Mouse (Mus musculus): Measurements from ENCODE around the gene Hspa1a. TPM values are rescaled to one million over a fixed set of nuclear protein-coding genes. Genes with fewer than 3 reads are reported as not detected.
"Not testable (repeated sequence)": the region's sequence is repeated elsewhere in the genome, so short reads cannot be mapped to it uniquely, and the experiment has no call there.

Hspa1a gene
- total RNA-seq, 2 experiments from 2014 or later: 14.5 to 17.2 TPM

DNA sequence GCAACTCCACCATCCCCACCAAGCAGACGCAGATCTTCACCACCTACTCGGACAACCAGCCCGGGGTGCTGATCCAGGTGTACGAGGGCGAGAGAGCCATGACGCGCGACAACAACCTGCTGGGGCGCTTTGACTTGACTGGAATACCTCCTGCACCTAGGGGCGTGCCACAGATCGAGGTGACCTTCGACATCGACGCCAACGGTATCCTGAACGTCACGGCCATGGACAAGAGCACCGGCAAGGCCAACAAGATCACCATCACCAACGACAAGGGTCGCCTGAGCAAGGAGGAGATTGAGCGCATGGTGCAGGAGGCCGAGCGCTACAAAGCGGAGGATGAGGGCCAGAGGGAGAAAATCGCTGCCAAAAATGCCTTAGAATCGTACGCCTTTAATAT lies 6.3 kb upstream of the Hspa1a start:
- no peak for TF ChIP-seq CTCF (IDR thresholded peaks at IDR 0.05)
- Histone ChIP-seq H3K27ac (no peak overlapping the region), H3K4me3 (no peak overlapping the region)
- no peak for DNase-seq (ENCODE audit: extremely low spot score in 1 of 2, low spot score in 2 of 2)
- intact Hi-C loops (cut with DNase I): no loop called here

DNA sequence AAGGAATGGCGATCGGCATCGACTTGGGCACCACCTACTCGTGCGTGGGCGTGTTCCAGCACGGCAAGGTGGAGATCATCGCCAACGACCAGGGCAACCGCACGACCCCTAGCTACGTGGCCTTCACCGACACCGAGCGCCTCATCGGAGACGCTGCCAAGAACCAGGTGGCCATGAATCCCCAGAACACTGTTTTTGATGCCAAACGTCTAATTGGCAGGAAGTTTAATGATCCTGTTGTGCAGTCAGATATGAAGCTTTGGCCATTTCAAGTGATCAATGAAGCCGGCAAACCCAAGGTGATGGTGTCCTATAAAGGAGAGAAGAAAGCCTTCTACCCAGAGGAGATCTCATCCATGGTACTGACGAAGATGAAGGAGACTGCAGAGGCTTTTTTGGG lies 5.0 kb upstream of the Hspa1a start:
- no peak for DNase-seq (ENCODE audit: extremely low spot score in 1 of 2, low spot score in 2 of 2)
- intact Hi-C loops (cut with DNase I): no loop called here
- H3K4me3 ChIP-seq: no peak overlapping the region

DNA sequence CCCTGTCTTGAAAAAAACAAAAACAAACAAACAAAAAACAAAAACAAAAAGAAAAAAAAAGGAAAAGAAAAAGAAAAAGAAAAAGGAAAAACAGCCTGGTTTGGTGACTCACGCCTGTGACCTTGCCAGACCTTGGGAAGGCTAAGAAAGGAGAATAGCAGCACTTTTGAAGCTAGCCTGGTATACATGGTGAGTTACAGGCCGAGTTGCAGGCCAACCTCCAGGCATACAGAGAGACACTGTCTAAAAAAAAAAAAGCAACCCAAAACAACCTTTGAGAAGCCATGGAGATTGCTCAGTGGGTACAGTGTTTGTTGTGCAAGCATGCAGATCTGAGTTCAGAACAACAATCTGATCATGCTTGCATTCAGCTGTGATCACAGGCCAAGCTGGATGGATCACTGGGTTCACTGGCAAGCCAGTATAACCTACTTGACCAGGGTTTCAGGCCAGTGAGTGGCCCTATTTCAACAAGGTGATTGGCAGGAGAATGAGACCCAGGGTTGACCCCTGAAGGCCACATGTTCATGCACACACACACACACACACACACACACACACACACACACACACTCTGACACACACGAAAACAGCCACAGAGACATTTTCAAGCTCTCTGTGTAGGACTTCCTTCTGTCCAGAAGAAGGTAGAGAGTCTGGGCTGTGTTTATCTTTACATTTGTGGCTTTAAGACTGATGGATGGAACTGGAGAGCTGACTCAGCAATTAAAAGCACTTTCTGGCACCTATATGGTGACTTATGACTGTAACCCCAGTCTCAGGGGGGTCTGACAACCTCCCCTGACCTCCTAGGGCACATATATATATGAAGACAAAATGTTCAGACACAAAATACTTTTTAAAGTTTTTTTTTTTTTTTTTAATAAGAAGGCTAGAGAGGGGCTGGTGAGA lies 3.9 kb upstream of the Hspa1a start:
- TF ChIP-seq CTCF (IDR thresholded peaks at IDR 0.05): no peak
- no peak for DNase-seq (ENCODE audit: extremely low spot score in 1 of 2, low spot score in 2 of 2)
- H3K27ac ChIP-seq: no peak overlapping the region

More for the DNA sequence above, 5.0 kb upstream of the Hspa1a start:
- H3K27ac ChIP-seq: no peak overlapping the region
- TF ChIP-seq CTCF (IDR thresholded peaks at IDR 0.05): no peak

DNA sequence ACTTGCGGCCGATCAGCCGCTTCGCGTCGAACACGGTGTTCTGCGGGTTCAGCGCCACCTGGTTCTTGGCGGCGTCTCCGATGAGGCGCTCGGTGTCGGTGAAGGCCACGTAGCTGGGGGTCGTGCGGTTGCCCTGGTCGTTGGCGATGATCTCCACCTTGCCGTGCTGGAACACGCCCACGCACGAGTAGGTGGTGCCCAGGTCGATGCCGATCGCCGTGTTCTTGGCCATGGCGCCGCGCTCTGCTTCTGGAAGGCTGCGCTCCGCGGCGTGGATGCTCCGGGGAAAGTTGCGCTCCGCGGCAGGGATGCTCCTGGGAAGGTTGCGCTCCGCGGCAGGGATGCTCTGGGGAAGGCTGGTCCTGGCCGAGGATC lies 275 bp downstream of the Hspa1a start:
- DNase-seq (ENCODE audit: extremely low spot score in 1 of 2, low spot score in 2 of 2); intact Hi-C loops (cut with DNase I); H3K27ac ChIP-seq: not testable (repeated sequence)
- H3K4me3 ChIP-seq: peak overlapping the region; percentile 52

More for the DNA sequence above, 3.9 kb upstream of the Hspa1a start:
- H3K4me3 ChIP-seq: no peak overlapping the region
- intact Hi-C loops (cut with DNase I): no loop called here

DNA sequence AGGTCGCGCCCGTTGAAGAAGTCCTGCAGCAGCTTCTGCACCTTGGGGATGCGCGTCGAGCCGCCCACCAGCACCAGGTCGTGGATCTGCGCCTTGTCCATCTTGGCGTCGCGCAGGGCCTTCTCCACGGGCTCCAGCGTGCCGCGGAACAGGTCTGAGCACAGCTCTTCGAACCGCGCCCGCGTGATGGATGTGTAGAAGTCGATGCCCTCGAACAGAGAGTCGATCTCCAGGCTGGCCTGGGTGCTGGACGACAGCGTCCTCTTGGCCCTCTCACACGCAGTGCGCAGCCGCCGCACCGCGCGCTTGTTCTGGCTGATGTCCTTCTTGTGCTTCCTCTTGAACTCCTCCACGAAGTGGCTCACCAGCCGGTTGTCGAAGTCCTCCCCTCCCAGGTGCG lies 1.1 kb downstream of the Hspa1a start:
- H3K27ac ChIP-seq; intact Hi-C loops (cut with DNase I); H3K4me3 ChIP-seq; DNase-seq (ENCODE audit: extremely low spot score in 1 of 2, low spot score in 2 of 2): not testable (repeated sequence)

DNA sequence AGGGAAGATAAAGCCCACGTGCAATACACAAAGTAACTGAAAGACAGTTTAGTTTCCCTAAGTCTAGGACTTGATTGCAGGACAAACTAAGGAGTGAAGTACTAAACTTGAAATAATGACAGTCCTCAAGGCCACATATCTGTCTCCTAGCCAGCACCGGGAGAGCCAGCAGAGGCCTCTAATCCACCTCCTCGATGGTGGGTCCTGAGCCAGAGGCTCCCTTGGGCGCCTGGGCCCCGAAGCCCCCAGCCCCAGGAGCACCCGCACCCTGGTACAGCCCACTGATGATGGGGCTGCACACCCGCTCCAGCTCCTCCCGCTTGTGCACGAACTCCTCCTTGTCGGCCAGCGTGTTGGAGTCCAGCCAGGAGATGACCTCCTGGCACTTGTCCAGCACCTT lies 2.1 kb downstream of the Hspa1a start, which contains the start of gene Gm20481:
Gm20481 (plus strand) TSS at position 91 of the 400 bp plus-strand sequence.
- H3K27ac ChIP-seq; H3K4me3 ChIP-seq; DNase-seq (ENCODE audit: extremely low spot score in 1 of 2, low spot score in 2 of 2); intact Hi-C loops (cut with DNase I): not testable (repeated sequence)

DNA sequence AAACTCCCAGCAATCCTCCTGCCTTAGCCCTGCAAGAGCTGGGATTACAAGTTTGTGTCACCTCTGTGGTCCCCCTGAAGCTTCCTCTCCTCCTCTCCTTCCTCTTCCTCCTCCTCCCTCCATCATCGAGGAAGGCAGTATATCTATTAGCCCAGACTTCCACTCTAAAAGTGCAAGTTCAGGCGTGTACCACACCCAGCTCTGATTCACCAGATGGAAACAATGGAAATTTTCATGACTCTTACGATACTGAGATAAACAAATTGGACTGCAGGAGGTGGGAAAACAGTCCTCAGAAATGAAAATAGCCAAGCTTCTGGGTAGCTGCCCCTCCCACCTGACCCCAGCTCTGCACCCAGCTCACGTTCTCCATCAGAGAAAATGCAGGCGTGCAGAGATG lies 6.3 kb downstream of the Hspa1a start:
- intact Hi-C loops (cut with DNase I): no loop called here
- no peak for DNase-seq (ENCODE audit: extremely low spot score in 1 of 2, low spot score in 2 of 2)

DNA sequence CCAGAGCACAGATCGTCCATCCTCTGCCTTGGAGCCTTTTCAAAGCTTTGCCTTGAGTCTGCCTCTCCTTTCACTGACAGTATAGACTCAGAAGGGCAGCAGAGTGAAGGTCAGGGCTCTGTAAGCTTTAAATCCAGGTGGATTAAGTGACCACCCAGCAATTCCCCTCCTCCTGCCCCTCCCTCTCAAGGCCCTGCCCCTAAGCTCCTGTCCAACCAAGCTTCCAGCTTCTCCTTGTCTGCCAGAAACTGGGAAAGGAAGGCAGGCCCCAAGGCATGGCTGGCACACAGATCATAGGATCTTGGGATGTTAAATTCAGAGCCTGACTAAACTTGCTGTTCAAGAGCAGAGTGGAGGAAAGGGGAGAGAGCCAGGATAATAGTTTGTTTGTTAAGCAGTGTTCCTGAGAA lies 7.3 kb downstream of the Hspa1a start:
- H3K4me3 ChIP-seq: no peak overlapping the region
- no peak for TF ChIP-seq CTCF (IDR thresholded peaks at IDR 0.05)
- H3K27ac ChIP-seq: no peak overlapping the region
- no peak for DNase-seq (ENCODE audit: extremely low spot score in 1 of 2, low spot score in 2 of 2)
- intact Hi-C loops (cut with DNase I): no loop called here

More for the DNA sequence above, 6.3 kb downstream of the Hspa1a start:
- Histone ChIP-seq H3K27ac (no peak overlapping the region), H3K4me3 (no peak overlapping the region)
- TF ChIP-seq CTCF (IDR thresholded peaks at IDR 0.05): no peak

DNA sequence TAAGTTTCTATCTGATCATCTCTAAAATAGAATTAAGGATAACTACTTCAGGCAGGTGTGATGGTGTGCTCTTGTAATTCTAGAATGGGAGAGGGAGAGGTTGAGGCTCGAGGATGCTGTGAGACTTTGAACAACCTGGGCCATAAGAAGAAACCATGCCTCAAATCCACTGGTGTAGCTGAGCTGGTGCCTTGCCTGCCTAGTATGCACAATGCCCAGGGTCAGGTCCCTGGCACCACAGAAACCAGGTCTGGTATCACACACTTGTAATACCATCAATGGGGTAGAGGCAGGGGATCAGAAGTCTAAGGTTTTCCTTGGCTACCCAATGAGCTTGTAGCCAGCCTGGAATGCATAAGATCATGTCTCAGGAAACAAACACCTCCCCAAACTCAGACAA lies 9.1 kb downstream of the Hspa1a start:
- Histone ChIP-seq H3K27ac (no peak overlapping the region), H3K4me3 (no peak overlapping the region)
- TF ChIP-seq CTCF (IDR thresholded peaks at IDR 0.05): no peak
- DNase-seq (ENCODE audit: extremely low spot score in 1 of 2, low spot score in 2 of 2): no peak
- intact Hi-C loops (cut with DNase I): no loop called here

DNA sequence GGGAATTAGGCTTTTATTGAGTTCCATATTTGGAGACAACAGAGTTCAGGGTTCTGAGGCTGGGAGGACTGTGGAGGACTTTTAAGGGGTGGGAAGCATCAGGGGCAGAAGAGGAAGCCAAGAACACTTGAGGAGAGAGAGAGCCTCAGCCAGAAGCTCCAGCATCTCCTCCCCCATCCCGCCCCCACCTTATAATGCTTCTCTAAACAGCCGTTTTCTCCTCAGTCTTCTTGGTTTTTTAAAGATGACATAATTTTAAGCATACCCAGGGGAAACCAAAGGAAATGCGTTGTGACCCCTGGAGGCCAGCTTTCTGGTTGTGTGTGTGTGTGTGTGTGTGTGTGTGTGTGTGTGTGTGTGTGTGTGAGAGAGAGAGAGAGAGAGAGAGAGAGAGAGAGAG lies 9.8 kb downstream of the Hspa1a start:
- Histone ChIP-seq H3K4me3 (no peak overlapping the region), H3K27ac (no peak overlapping the region; the same call in 1 of the 2 replicates)
- no peak for DNase-seq (ENCODE audit: extremely low spot score in 1 of 2, low spot score in 2 of 2)
- intact Hi-C loops (cut with DNase I): no loop called here
- TF ChIP-seq CTCF (IDR thresholded peaks at IDR 0.05): no peak

DNA sequence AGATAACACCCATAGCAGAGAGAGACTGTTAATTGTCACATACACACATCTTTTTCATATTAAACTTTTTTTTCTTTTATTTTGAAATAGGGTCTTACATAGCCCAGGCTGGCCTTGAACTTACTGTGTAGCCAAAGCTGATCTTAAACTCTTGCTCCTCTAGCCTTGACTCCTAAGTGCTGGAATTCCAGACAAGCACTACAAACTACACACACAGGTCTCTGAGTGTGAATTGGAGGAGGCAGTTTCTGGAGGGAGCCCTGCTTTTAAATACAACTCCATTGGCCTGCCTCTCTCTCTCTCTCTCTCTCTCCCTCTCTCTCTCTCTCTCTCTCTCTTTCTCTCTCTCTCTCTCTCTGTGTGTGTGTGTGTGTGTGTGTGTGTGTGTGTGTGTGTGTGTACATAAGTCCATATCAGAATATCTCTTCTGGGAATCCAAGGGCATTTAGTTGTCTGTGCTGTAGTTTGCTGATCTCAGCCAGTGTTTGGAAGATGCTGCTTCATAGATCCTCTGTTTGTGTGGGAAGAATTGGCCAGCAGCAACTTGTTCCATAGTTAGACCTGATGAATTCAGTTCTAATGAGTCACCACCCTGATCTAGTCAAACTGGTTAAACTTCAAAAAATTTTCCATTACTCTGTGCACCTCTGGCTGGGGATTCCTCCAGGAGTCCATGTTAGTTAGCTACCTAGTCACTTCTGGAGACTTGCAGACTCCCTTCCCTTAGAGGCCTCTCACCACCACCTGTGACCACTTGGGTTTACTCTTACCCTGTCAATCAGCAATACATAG lies 11.1 kb downstream of the Hspa1a start:
- no peak for TF ChIP-seq CTCF (IDR thresholded peaks at IDR 0.05)
- H3K27ac ChIP-seq: peak overlapping the region; percentile 28; the same call in 1 of the 2 replicates
- no peak for DNase-seq (ENCODE audit: extremely low spot score in 1 of 2, low spot score in 2 of 2)
- intact Hi-C loops (cut with DNase I): no loop called here
- no peak overlapping the region for H3K4me3 ChIP-seq

DNA sequence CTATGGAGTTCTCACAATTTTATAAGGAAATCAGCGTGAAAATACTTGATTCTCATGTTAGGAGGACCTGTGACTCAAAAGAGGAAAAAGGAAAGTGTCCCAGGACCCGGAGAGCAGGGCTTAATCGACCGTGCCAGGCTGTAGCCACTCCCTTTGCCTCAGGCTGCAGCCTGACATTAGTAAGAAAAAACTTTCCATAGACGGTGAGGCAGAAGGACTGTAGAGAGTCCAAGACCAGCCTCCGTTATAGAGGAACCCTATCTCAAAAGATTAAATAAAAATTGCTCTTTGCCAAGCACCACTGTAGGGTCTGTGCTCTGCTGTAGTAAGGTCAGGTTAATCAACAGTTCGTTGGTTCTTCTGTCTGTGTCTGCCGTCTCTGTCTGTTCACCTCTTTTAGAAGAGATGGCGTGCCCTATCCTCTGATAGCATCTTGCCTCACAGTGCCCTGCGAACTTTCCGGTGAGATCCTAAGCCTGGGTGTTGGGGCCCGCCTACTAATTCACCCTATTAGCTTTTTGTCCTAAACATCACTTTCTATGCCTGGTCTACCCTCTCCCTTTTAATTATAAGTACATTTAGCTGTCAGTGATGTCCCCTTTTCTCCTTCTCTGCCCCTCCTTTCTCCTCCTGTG lies 12.0 kb downstream of the Hspa1a start:
- Histone ChIP-seq H3K27ac (peak overlapping the region; percentile 91), H3K4me3 (peak overlapping the region; percentile 59)
- intact Hi-C loops (cut with DNase I): no loop called here
- no peak for TF ChIP-seq CTCF (IDR thresholded peaks at IDR 0.05)
- DNase-seq (ENCODE audit: extremely low spot score in 1 of 2, low spot score in 2 of 2): no peak

DNA sequence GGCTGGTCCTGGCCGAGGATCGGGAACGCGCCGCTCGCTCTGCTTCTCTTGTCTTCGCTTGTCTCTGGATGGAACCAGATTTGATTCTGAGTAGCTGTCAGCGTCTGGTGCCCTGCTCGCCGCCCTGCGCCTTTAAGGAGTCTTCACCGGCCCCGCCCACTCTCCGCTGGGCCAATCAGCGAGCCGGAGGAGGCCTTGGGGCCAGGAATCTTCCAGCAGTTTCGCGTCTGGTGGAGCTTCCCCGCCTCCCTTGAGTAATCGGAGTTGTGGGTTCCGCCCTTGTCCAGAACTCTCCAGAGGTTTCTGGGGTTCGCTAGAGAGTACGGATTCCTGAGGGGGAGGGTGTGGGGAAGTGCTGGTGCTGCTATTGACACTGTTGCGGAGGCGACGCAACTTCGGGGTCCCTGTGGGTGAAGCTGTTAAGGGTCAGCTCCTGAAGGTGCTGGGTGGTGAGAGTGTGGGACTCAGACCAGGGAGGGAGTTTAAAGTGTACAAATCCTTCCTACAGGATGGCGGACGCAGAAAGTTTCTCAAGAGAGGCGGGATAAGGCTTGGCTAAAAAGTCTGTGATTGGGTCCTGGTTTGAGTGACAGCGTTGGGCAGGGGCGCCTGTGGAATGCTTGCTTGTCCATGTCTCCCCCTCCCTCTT lies 12.7 kb downstream of the Hspa1a start, which contains the start of gene Hspa1b:
Hspa1b (minus strand) TSS at position 109 of the 649 bp plus-strand sequence.
- H3K4me3 ChIP-seq: peak within 1 kb of the TSS; percentile 59
- DNase-seq (ENCODE audit: extremely low spot score in 1 of 2, low spot score in 2 of 2): peak; percentile 75 to 80
- H3K27ac ChIP-seq: peak within 1 kb of the TSS; percentile 91
- intact Hi-C loops (cut with DNase I): not testable (repeated sequence)

DNA sequence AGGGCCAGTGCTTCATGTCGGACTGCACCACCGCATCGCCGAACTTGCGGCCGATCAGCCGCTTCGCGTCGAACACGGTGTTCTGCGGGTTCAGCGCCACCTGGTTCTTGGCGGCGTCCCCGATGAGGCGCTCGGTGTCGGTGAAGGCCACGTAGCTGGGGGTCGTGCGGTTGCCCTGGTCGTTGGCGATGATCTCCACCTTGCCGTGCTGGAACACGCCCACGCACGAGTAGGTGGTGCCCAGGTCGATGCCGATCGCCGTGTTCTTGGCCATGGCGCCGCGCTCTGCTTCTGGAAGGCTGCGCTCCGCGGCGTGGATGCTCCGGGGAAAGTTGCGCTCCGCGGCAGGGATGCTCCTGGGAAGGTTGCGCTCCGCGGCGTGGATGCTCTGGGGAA lies 13.2 kb downstream of the Hspa1a start:
- peak overlapping the region; percentile 59 for H3K4me3 ChIP-seq
- intact Hi-C loops (cut with DNase I); H3K27ac ChIP-seq; DNase-seq (ENCODE audit: extremely low spot score in 1 of 2, low spot score in 2 of 2): not testable (repeated sequence)

DNA sequence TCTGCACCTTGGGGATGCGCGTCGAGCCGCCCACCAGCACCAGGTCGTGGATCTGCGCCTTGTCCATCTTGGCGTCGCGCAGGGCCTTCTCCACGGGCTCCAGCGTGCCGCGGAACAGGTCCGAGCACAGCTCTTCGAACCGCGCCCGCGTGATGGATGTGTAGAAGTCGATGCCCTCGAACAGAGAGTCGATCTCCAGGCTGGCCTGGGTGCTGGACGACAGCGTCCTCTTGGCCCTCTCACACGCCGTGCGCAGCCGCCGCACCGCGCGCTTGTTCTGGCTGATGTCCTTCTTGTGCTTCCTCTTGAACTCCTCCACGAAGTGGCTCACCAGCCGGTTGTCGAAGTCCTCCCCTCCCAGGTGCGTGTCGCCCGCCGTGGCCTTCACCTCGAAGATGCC lies 14.0 kb downstream of the Hspa1a start:
- H3K27ac ChIP-seq; H3K4me3 ChIP-seq; DNase-seq (ENCODE audit: extremely low spot score in 1 of 2, low spot score in 2 of 2); intact Hi-C loops (cut with DNase I): not testable (repeated sequence)

DNA sequence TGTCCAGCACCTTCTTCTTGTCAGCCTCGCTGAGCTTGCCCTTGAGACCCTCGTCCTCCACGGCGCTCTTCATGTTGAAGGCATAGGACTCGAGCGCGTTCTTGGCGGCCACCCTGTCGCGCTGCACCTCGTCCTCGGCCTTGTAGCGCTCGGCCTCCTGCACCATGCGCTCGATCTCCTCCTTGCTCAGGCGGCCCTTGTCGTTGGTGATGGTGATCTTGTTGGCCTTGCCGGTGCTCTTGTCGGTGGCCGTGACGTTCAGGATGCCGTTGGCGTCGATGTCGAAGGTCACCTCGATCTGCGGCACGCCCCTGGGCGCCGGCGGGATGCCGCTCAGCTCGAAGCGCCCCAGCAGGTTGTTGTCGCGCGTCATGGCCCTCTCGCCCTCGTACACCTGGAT lies 14.7 kb downstream of the Hspa1a start:
- H3K27ac ChIP-seq; DNase-seq (ENCODE audit: extremely low spot score in 1 of 2, low spot score in 2 of 2); H3K4me3 ChIP-seq; intact Hi-C loops (cut with DNase I): not testable (repeated sequence)

Measured in left cerebral cortex, adult 2 months (tissue).